Mouse (Mus musculus) hindbrain, embryonic 15.5 days (tissue): ENCODE results near the gene Gm20388. TPM values are rescaled to one million over a fixed set of nuclear protein-coding genes. Genes with fewer than 3 reads are reported as not detected.

Experiments
- ATAC-seq: fragments of 200-750 bp; cut with Nextera tagmentation; 2 replicates; pipeline ENCODE4 v1.8.0; 2017; ENCODE audit warnings: low read depth, moderate number of reproducible peaks, moderate TSS enrichment; ENCODE audit not compliant: low FRiP score
- H3K27ac ChIP-seq: fragments of 300-500 bp; sonication (generic); replicated peaks from 2 replicates; pipeline ENCODE4 v1.5.1; 2015; ENCODE audit warnings: mild to moderate bottlenecking, inconsistent platforms
- H3K27me3 ChIP-seq: fragments of 300-500 bp; sonication (generic); 2 replicates; pipeline ENCODE4 v1.6.1; 2015; ENCODE audit warnings: control low read depth, inconsistent platforms
- H3K36me3 ChIP-seq: fragments of 300-500 bp; sonication (generic); 2 replicates; pipeline ENCODE4 v1.6.1; 2015; ENCODE audit warnings: control low read depth, inconsistent platforms
- H3K4me1 ChIP-seq: fragments of 300-500 bp; sonication (generic); replicated peaks from 2 replicates; pipeline ENCODE4 v1.6.1; 2015; ENCODE audit warnings: control low read depth, inconsistent platforms
- H3K4me2 ChIP-seq: fragments of 300-500 bp; sonication (generic); 2 replicates; pipeline ENCODE4 v1.6.1; 2015; ENCODE audit warnings: moderate library complexity, mild to moderate bottlenecking, inconsistent platforms
- H3K4me3 ChIP-seq: fragments of 300-500 bp; sonication (generic); 2 replicates; pipeline ENCODE4 v1.5.1; 2015; ENCODE audit warnings: mild to moderate bottlenecking, inconsistent platforms
- H3K9ac ChIP-seq: fragments of 300-500 bp; sonication (generic); 2 replicates; pipeline ENCODE4 v1.6.1; 2015; ENCODE audit warnings: inconsistent platforms
- H3K9me3 ChIP-seq: fragments of 300-500 bp; sonication (generic); 2 replicates; pipeline ENCODE4 v1.6.1; 2016; ENCODE audit warnings: control low read depth, inconsistent platforms
- WGBS: fragments of 180-500 bp; shearing (Covaris S2); methylation state at CpG from one replicate; pipeline ENCODE4 v1.1.7; 2015; 5-methylcytosine and 5-hydroxymethylcytosine counted together
- polyA plus RNA-seq: library from polyadenylated mRNA; unstranded; fragments of >200 nt; fragmentation: Nextera tagmentation; extraction: Ambion mirVana; gene quantifications from 2 replicates; pipeline ENCODE4 v1.2.1, GENCODE M21; 2015

Gene Gm20388
- polyA plus RNA-seq, 1 experiment from 2014 or later, result 5.4 TPM

GRCm38 (mm10) chr8:120253626-120254025 lies 343.0 kb downstream of the Gm20388 start:
- no peak overlapping the region for H3K27ac ChIP-seq
- no peak overlapping the region for H3K4me2 ChIP-seq
- H3K36me3 ChIP-seq, result no peaks in the 10 kb centered on the region
- H3K4me1 ChIP-seq, result peaks cover 35% of the 10 kb centered on the region
- H3K9ac ChIP-seq, result no peak overlapping the region
- ATAC-seq, result no peak
- H3K4me3 ChIP-seq, result no peak overlapping the region
- WGBS, result 74% methylated on average over 8 of the region's 8 CpGs
- H3K27me3 ChIP-seq, result no peaks in the 10 kb centered on the region
- no peaks in the 10 kb centered on the region for H3K9me3 ChIP-seq

- Histone ChIP-seq H3K27me3 (no peaks in the 10 kb centered on the region), H3K4me3 (no peak overlapping the region), H3K36me3 (no peaks in the 10 kb centered on the region), H3K4me1 (peaks cover 36% of the 10 kb centered on the region), H3K27ac (no peak overlapping the region), H3K4me2 (no peak overlapping the region), H3K9me3 (no peaks in the 10 kb centered on the region), H3K9ac (no peak overlapping the region)
- 93% methylated on average over 6 of the region's 6 CpGs for WGBS
- no peak for ATAC-seq
These were observed 344.9 kb downstream of the Gm20388 start for GRCm38 (mm10) chr8:120255406-120255987.

GRCm38 (mm10) chr8:120256958-120257357 lies 346.3 kb downstream of the Gm20388 start:
- Histone ChIP-seq H3K4me2 (no peak overlapping the region), H3K4me1 (peaks cover 35% of the 10 kb centered on the region), H3K27ac (no peak overlapping the region; the same call in 1 of the 2 replicates), H3K4me3 (no peak overlapping the region), H3K9me3 (no peaks in the 10 kb centered on the region), H3K9ac (no peak overlapping the region), H3K27me3 (no peaks in the 10 kb centered on the region), H3K36me3 (no peaks in the 10 kb centered on the region)
- ATAC-seq, result no peak
- WGBS, result 40% methylated on average over 6 of the region's 6 CpGs

GRCm38 (mm10) chr8:120259206-120259605 lies 348.6 kb downstream of the Gm20388 start:
- 88% methylated on average over 13 of the region's 13 CpGs for WGBS
- H3K27me3 ChIP-seq, result 0 out of 2 replicates have a peak, but pooled peaks cover 3% of the 10 kb centered on the region

GRCm38 (mm10) chr8:120260677-120261076 lies 350.0 kb downstream of the Gm20388 start:
- Histone ChIP-seq H3K27ac (no peak overlapping the region), H3K36me3 (no peaks in the 10 kb centered on the region), H3K4me3 (no peak overlapping the region), H3K27me3 (0 out of 2 replicates have a peak, but pooled peaks cover 3% of the 10 kb centered on the region), H3K4me2 (no peak overlapping the region), H3K4me1 (peaks cover 46% of the 10 kb centered on the region), H3K9ac (no peak overlapping the region), H3K9me3 (no peaks in the 10 kb centered on the region)
- 75% methylated on average over 5 of the region's 5 CpGs for WGBS
- ATAC-seq, result no peak

More at GRCm38 (mm10) chr8:120259206-120259605, 348.6 kb downstream of the Gm20388 start:
- ATAC-seq, result no peak
- Histone ChIP-seq H3K27ac (no peak overlapping the region), H3K9me3 (no peaks in the 10 kb centered on the region), H3K4me3 (no peak overlapping the region), H3K36me3 (no peaks in the 10 kb centered on the region), H3K4me1 (peaks cover 31% of the 10 kb centered on the region), H3K4me2 (no peak overlapping the region), H3K9ac (no peak overlapping the region)

GRCm38 (mm10) chr8:120261338-120262120 lies 350.9 kb downstream of the Gm20388 start:
- 0 out of 2 replicates have a peak, but pooled peaks cover 3% of the 10 kb centered on the region for H3K27me3 ChIP-seq
- no peak overlapping the region for H3K4me2 ChIP-seq
- no peak overlapping the region for H3K9ac ChIP-seq
- ATAC-seq, result no peak
- no peak overlapping the region for H3K27ac ChIP-seq
- H3K4me3 ChIP-seq, result no peak overlapping the region
- WGBS, result 28% methylated on average over 21 of the region's 21 CpGs
- H3K4me1 ChIP-seq, result peaks cover 48% of the 10 kb centered on the region
- H3K36me3 ChIP-seq, result no peaks in the 10 kb centered on the region
- H3K9me3 ChIP-seq, result no peaks in the 10 kb centered on the region

- no peaks in the 10 kb centered on the region for H3K36me3 ChIP-seq
- no peak overlapping the region for H3K4me2 ChIP-seq
- 0 out of 2 replicates have a peak, but pooled peaks cover 3% of the 10 kb centered on the region for H3K27me3 ChIP-seq
- H3K9ac ChIP-seq, result no peak overlapping the region
- no peak for ATAC-seq
- H3K4me1 ChIP-seq, result peaks cover 54% of the 10 kb centered on the region
- no peak overlapping the region for H3K4me3 ChIP-seq
- H3K9me3 ChIP-seq, result no peaks in the 10 kb centered on the region
- H3K27ac ChIP-seq, result no peak overlapping the region
- 91% methylated on average over 5 of the region's 5 CpGs for WGBS
These were observed 353.2 kb downstream of the Gm20388 start for GRCm38 (mm10) chr8:120263879-120264278.

- H3K9ac ChIP-seq, result no peak overlapping the region
- H3K27ac ChIP-seq, result peak overlapping the region; percentile 77
- no peaks in the 10 kb centered on the region for H3K36me3 ChIP-seq
- ATAC-seq, result no peak
- WGBS, result 36% methylated on average over 13 of the region's 13 CpGs
- H3K9me3 ChIP-seq, result no peaks in the 10 kb centered on the region
- H3K27me3 ChIP-seq, result 0 out of 2 replicates have a peak, but pooled peaks cover 3% of the 10 kb centered on the region
- H3K4me3 ChIP-seq, result no peak overlapping the region
- peaks cover 59% of the 10 kb centered on the region for H3K4me1 ChIP-seq
- H3K4me2 ChIP-seq, result peak overlapping the region; percentile 41
These were observed 353.8 kb downstream of the Gm20388 start for GRCm38 (mm10) chr8:120264388-120264943.

- H3K4me2 ChIP-seq, result peak overlapping the region; percentile 41
- 0 out of 2 replicates have a peak, but pooled peaks cover 3% of the 10 kb centered on the region for H3K27me3 ChIP-seq
- H3K36me3 ChIP-seq, result no peaks in the 10 kb centered on the region
- no peak overlapping the region for H3K9ac ChIP-seq
- WGBS, result 9% methylated on average over 16 of the region's 16 CpGs
- no peak overlapping the region for H3K4me3 ChIP-seq
- peak overlapping the region; percentile 77 for H3K27ac ChIP-seq
- ATAC-seq, result peak; percentile 67
- H3K9me3 ChIP-seq, result no peaks in the 10 kb centered on the region
- H3K4me1 ChIP-seq, result peaks cover 62% of the 10 kb centered on the region
These were observed 354.4 kb downstream of the Gm20388 start for GRCm38 (mm10) chr8:120264944-120265453.

GRCm38 (mm10) chr8:120265471-120265870 lies 354.8 kb downstream of the Gm20388 start:
- Histone ChIP-seq H3K9ac (no peak overlapping the region), H3K36me3 (no peaks in the 10 kb centered on the region), H3K9me3 (no peaks in the 10 kb centered on the region), H3K27me3 (0 out of 2 replicates have a peak, but pooled peaks cover 3% of the 10 kb centered on the region), H3K4me2 (no peak overlapping the region), H3K4me3 (no peak overlapping the region), H3K27ac (peak overlapping the region; percentile 77), H3K4me1 (peaks cover 65% of the 10 kb centered on the region)
- ATAC-seq, result peak; percentile 11; the same call in 1 of the 2 replicates
- 22% methylated on average over 4 of the region's 4 CpGs for WGBS

GRCm38 (mm10) chr8:120268541-120268980 lies 357.9 kb downstream of the Gm20388 start:
- no peaks in the 10 kb centered on the region for H3K9me3 ChIP-seq
- H3K4me2 ChIP-seq, result no peak overlapping the region
- H3K36me3 ChIP-seq, result no peaks in the 10 kb centered on the region
- H3K4me1 ChIP-seq, result peaks cover 60% of the 10 kb centered on the region
- ATAC-seq, result no peak
- H3K27me3 ChIP-seq, result no peaks in the 10 kb centered on the region
- no peak overlapping the region for H3K9ac ChIP-seq
- 52% methylated on average over 19 of the region's 19 CpGs for WGBS
- H3K4me3 ChIP-seq, result no peak overlapping the region
- no peak overlapping the region for H3K27ac ChIP-seq

GRCm38 (mm10) chr8:120270449-120270848 lies 359.8 kb downstream of the Gm20388 start:
- Histone ChIP-seq H3K27ac (no peak overlapping the region), H3K4me2 (no peak overlapping the region), H3K4me1 (peaks cover 46% of the 10 kb centered on the region), H3K9ac (no peak overlapping the region), H3K27me3 (no peaks in the 10 kb centered on the region), H3K9me3 (no peaks in the 10 kb centered on the region), H3K4me3 (no peak overlapping the region), H3K36me3 (no peaks in the 10 kb centered on the region)
- peak; percentile 59 for ATAC-seq
- 39% methylated on average over 13 of the region's 13 CpGs for WGBS
